Mouse (Mus musculus) bone marrow macrophage, adult 2 months (primary cell): ENCODE measurements around the gene Grik4. TPM values are rescaled to one million over a fixed set of nuclear protein-coding genes. Genes with fewer than 3 reads are reported as not detected.

Experiments used
- H3K27ac ChIP-seq: 2 replicates; pipeline ENCODE4 v1.5.1; 2012; ENCODE audit warnings: low read depth, low read length; ENCODE audit not compliant: insufficient read depth
- H3K4me1 ChIP-seq: 2 replicates; pipeline ENCODE4 v1.6.1; 2012; ENCODE audit warnings: low read length; ENCODE audit not compliant: control insufficient read depth, insufficient read depth
- H3K4me3 ChIP-seq: 2 replicates; pipeline ENCODE4 v1.5.1; 2012; ENCODE audit warnings: mild to moderate bottlenecking, low read length, moderate library complexity; ENCODE audit not compliant: insufficient read depth
- CTCF ChIP-seq: IDR thresholded peaks from 2 replicates; pipeline ENCODE4 v1.5.1; 2012; ENCODE audit warnings: low read depth, mild to moderate bottlenecking, low read length, moderate library complexity
- POLR2A ChIP-seq: IDR thresholded peaks from 2 replicates; pipeline ENCODE4 v1.6.1; 2012; ENCODE audit warnings: mild to moderate bottlenecking, low read depth, low read length, borderline replicate concordance
- polyA plus RNA-seq: library from polyadenylated mRNA; stranded (reverse); fragments of >200 nt; gene quantifications from 2 replicates; pipeline ENCODE4 v1.2.4, GENCODE M21; 2012; ENCODE audit not compliant: missing spikeins, insufficient read depth, insufficient read length

Grik4 gene
- polyA plus RNA-seq, 1 experiment: 0.12 TPM

GRCm38 (mm10) chr9:42850063-42850462, 94.2 kb downstream of the Grik4 start:
- Histone ChIP-seq H3K4me1 (peaks cover 9% of the 10 kb centered on the region; the same call in 1 of the 2 replicates), H3K4me3 (no peak overlapping the region), H3K27ac (no peak overlapping the region)
- TF ChIP-seq CTCF (no peak), POLR2A (no peak)

- no peak for TF ChIP-seq POLR2A
- TF ChIP-seq CTCF: no peak
These were observed 96.2 kb downstream of the Grik4 start for GRCm38 (mm10) chr9:42848061-42848460.

DNA sequence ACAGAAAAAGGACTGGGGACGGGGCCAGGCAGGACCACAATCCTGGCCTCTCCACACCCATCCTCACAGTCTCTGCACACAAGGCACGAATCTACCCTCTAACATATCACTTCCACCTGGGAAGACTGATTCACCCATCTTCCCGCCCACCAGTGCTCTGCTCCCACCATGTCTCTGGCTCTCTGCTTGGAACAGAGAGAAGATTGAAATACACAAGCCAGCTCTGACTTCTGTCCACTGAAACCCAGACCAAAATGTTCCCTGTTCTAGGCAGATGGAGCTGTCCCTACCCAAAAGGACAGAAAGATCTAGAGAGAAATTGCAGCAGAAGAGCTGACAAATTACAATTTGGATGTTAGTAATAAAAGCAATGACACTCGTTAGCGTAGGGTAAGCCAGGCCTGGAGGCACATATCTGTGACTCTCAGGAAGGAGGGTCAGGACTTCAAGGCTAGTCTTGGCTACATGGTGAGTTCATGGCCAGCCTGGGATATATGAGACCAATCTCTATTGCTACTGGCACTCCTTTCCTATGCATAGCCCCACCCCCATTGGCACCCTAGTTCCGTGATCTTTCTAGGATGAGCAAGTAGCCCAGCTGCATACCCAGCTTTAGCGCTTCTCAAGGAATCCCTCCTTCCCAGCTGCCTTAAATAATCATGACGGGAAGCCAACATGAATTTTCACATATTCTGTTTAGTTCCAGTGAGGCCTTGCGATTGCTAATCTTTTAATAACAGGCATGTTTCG, 97.4 kb downstream of the Grik4 start:
- TF ChIP-seq POLR2A (no peak), CTCF (no peak)
- peaks cover 10% of the 10 kb centered on the region; the same call in 1 of the 2 replicates for H3K4me1 ChIP-seq
- H3K27ac ChIP-seq: no peak overlapping the region
- H3K4me3 ChIP-seq: no peak overlapping the region

More at GRCm38 (mm10) chr9:42848061-42848460, 96.2 kb downstream of the Grik4 start:
- no peak overlapping the region for H3K4me3 ChIP-seq
- H3K4me1 ChIP-seq: peaks cover 10% of the 10 kb centered on the region; the same call in 1 of the 2 replicates
- no peak overlapping the region for H3K27ac ChIP-seq

- peaks cover 10% of the 10 kb centered on the region; the same call in 1 of the 2 replicates for H3K4me1 ChIP-seq
- no peak overlapping the region for H3K27ac ChIP-seq
- H3K4me3 ChIP-seq: no peak overlapping the region
- no peak for TF ChIP-seq POLR2A
- no peak for TF ChIP-seq CTCF
These were observed 98.2 kb downstream of the Grik4 start for GRCm38 (mm10) chr9:42846139-42846538.

DNA sequence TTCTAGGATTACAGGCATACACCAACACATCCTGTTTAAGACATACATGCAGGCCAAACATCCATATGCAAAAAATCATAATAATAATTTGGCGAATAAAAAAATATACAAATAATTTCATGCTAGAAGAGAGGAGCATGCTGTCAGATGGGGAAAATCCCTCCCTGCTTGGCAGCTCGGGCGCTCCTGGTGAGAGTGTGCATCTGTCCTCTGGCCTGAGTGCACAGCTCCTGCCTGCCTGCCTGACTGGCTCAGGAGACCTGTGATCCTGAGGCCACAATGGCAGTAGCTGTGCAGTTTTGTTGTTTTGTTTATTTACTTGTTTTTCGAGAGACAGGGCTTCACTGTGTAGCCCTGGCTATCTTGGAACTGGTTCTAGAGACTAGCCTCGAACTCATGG, 100.0 kb downstream of the Grik4 start:
- Histone ChIP-seq H3K4me3 (no peak overlapping the region), H3K27ac (no peak overlapping the region), H3K4me1 (peaks cover 10% of the 10 kb centered on the region; the same call in 1 of the 2 replicates)
- TF ChIP-seq POLR2A (no peak), CTCF (no peak)

GRCm38 (mm10) chr9:42838299-42838698, 106.0 kb downstream of the Grik4 start:
- TF ChIP-seq POLR2A (no peak), CTCF (no peak)
- Histone ChIP-seq H3K27ac (peak overlapping the region; percentile 62), H3K4me3 (no peak overlapping the region), H3K4me1 (peaks cover 28% of the 10 kb centered on the region)

DNA sequence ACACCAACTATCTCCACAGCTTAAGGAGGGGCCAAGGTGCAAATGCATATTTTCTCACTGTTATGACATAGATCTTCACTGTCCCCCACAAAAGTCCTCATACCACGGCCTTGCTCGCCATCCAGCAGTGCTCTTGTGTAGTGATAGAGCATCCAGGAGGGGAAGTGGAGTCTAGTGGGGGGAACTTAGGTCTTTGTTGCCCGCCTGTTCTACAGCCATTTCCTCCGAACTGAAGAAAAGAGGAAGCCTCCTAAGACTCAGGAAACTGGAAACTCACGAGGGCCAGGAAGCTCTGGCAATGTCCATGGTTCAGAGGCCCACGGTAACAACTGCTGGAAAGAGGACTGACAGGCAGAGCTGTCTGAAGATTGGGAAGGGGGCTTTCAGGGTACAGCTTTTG, 106.8 kb downstream of the Grik4 start:
- peaks cover 28% of the 10 kb centered on the region for H3K4me1 ChIP-seq
- no peak for TF ChIP-seq CTCF
- TF ChIP-seq POLR2A: no peak
- H3K27ac ChIP-seq: peak overlapping the region; percentile 62
- H3K4me3 ChIP-seq: no peak overlapping the region

GRCm38 (mm10) chr9:42831558-42831957, 112.7 kb downstream of the Grik4 start:
- TF ChIP-seq CTCF: no peak
- no peak for TF ChIP-seq POLR2A
- H3K4me1 ChIP-seq: peaks cover 9% of the 10 kb centered on the region
- H3K27ac ChIP-seq: no peak overlapping the region
- no peak overlapping the region for H3K4me3 ChIP-seq

- TF ChIP-seq CTCF (no peak), POLR2A (no peak)
- Histone ChIP-seq H3K4me1 (no peaks in the 10 kb centered on the region), H3K4me3 (no peak overlapping the region), H3K27ac (no peak overlapping the region)
These were observed 125.0 kb downstream of the Grik4 start for GRCm38 (mm10) chr9:42819247-42819646.

DNA sequence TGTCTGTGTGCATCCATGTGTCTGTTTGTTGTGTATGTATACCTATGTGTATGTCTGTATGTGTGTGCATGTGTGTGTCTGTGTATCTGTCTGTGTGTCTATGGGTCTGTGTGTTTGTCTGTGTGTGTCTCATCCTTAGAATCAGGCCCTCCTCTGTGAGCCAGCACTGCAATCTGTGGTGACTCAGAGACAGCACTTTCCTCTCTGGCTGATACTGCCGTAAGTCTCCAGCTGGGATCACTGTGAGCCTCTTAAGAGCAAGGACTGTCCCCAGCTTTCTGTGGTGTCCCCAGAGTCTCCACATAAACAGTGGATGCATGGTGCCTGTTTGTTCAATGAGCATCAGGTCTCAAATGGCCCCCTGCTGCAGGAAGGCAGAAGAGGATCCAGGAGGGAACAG, 127.5 kb downstream of the Grik4 start:
- no peak overlapping the region for H3K4me3 ChIP-seq
- no peaks in the 10 kb centered on the region for H3K4me1 ChIP-seq
- TF ChIP-seq POLR2A (no peak), CTCF (no peak)
- H3K27ac ChIP-seq: no peak overlapping the region

- H3K27ac ChIP-seq: no peak overlapping the region
- TF ChIP-seq CTCF (no peak), POLR2A (no peak)
- no peak overlapping the region for H3K4me3 ChIP-seq
- no peaks in the 10 kb centered on the region for H3K4me1 ChIP-seq
These were observed 135.1 kb downstream of the Grik4 start for GRCm38 (mm10) chr9:42809146-42809545.
